Mouse (Mus musculus) small intestine, adult 2 months (tissue): ENCODE measurements around the gene Zdhhc18.

ENCODE experiments used
- CTCF ChIP-seq: fragments of 200-500 bp; IDR thresholded peaks from 2 replicates; pipeline ENCODE4 v1.5.1; 2012; ENCODE audit warnings: low read depth, mild to moderate bottlenecking, control low read depth, inconsistent platforms, low read length, moderate library complexity, mixed read lengths; ENCODE audit not compliant: insufficient replicate concordance, insufficient read length; ENCODE audit errors: extremely low read depth
- POLR2A ChIP-seq: fragments of 200-500 bp; IDR thresholded peaks from 2 replicates; pipeline ENCODE4 v1.6.1; 2012; ENCODE audit warnings: low read depth, mild to moderate bottlenecking, control low read depth, inconsistent platforms, low read length, moderate library complexity

DNA sequence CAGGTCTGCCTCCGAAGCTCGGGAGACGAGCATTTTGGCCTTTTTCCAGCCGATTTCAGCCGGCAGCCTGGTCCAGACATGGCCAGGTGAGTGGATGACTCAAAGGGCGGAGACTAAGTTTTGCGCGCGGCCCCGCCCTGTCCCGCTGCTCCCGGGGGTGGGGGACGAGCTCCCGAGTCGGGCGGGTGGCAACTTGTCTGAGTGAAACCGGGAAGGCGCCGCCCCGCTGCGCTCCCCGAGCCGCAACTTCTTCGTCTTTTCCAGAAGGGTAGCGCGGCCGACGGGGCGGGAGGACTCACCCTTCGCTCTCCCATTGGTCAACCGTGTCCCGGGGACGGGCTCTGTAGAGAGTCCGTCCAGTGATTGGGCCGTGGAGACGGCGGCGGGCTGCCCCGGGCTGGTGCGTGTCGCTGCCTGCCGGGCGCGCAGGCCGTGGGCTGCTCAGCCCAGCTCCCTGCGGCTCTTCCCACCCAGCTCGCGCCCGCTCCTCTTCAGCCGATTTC is 50.3 kb downstream of the Zdhhc18 start:
- TF ChIP-seq POLR2A (peak; percentile 67), CTCF (no peak)
